Mouse (Mus musculus): ENCODE measurements around the gene Pced1a.

Gene Pced1a

DNA sequence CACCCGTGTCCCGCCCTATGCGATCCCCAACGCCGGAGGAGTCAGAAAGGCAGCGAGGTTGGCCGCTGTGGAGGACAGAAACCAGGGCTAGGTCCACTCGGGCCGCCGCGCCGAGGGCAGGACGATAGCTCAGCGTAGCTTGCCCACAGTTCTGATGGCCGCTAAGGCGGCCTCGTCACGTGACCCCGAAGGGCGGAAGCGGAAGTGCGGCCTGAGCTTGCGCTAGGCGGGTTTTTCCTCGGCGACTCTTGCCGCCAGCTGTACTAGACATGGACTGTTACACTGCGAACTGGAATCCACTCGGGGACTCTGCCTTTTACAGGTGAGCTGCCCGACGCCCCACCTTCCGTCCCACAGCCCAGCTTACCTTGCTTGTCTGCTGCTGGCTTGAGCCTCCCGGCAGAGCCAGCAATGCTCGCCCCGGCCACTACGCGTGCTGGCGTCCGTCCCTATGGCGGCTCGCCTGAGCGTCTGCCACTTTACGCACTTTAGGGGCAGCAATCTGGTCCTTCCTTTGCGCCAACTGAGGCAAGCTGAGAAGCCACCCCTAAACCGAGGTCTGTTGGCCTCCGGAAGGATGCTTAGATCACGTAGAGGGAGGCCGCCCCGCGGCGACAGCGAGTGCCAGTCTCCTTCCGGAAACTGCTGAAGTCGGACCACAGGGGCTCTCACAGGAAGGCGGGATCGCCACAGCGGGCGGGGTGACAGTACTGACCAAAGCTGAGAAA lies at the start of gene Pced1a, which contains the start of gene Vps16:
Pced1a (minus strand) TSS at position 576 of the 728 bp plus-strand sequence.
Vps16 (plus strand) TSS at position 214 of the 728 bp plus-strand sequence.
- peak; percentile 93 for DNase-seq

DNA sequence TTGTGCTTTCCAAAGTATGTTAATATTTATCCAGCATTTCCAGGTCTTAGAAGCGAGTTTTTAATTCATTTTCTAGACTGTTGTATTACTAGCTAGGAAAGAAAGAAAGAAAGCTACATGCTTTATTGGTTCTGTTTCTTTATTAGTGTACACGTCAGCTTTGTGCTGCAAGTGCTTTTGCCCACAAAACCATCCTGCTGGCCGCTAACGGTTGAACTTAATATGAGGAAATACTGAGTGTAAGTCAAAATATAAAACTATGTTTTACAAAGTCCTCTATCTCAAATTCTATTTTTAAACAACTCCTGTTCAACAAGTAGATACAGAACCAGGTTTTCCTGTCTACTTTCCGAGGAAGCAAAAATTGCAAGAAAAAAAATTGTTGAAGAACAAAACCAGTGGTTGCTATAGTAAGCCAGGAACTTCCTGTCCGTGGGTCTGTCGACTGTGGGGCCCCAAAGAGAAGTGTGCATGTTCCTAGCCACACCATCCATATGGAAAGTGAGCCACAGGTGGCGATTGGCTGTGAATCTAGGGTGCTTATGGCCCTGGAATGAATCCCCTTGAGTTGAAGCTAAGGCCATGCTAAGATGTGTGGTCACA lies 48.5 kb upstream of the Pced1a start:
- DNase-seq, result no peak

DNA sequence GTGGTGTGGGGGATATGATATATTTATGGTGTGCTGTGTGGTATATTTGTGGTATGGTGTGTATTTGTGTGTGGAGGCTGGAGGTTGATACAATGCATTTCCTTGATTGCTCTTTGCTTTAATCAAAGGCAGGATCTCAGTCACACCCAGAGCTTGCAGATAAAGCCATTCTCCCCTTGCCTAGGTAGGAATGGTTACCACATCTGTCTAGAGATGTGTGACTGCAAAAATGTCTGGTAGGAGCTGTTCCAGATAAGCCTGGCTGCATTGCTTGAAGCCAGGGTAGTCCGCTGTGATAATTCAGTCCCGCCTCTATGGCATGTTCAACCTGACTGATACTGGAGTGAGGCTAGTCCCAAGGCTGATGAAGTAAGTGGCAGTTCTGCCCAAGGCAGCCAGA lies 45.4 kb upstream of the Pced1a start:
- no peak for DNase-seq

DNA sequence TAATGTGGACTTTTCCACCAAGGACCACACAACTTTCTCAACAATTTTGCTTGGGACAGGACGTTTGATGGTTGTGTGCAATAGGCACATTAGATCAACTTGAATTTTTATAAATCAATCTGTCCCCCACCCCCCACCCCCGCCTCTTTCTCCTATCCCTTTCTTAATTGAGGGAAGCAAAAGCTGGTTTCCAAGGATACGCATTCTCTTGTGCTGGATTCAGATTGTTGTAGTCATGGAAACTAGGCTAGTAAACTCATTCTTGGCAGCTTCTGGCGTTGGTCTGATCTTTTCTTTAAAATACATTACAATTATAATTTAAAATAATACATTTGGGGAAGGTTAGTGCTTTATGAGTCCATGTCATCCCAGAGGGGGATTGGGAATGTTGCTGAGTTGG lies 44.9 kb upstream of the Pced1a start:
- peak; percentile 67 for DNase-seq

DNA sequence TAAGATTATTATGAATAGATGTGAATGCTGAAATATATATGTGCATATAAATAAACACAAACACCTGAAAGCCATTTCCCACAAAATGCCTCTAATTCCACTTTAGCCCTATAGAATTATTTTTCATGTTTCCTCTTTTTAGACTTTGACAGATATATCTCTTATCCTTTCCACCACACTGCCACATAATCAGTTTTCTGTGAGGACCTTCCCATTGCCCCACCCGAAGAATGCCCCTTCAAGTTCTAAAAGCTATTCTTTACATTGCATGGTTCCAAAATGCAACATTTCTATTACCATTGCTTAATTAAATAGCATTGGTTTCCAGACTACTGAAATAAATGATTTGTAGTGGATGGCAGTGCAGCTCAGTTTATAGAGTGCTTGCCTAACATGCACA lies 41.9 kb upstream of the Pced1a start:
- DNase-seq, result no peak

DNA sequence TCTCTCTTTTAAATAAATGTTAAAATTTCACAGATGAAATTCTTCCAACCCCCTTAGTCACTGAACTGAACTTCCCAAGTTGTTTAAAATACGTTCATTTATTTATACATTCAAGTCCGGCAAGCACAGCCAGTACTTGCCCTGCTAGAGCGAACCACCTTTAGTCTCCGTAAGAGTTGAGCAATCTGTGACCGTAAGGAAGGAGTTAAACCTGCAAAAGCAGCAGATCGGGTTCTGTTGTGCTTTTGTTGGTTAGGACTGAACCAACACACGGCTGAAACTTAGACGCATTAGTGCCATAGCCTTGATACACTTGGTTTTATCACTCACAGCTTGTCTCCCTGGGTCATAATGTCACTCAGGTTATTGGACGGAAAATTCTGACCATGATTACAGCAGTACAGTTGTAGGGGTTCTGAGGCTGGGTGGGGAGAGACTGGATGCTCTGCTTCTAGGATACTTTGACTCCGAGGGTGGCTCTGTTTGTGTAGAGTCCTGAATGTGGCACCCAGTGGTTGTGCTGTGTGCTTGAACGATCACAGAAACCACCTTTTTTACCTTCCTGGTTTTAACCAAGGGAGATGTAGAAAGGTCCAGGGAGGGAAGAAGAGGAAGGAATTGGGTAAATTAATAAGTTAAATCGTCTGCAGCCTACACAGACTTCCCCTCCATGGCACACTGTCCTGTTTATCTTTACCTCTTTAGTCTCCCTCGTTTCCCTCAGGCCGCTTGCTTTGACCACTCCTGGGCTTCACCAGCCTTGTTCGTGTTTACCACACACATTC lies 37.0 kb upstream of the Pced1a start:
- DNase-seq, result no peak

DNA sequence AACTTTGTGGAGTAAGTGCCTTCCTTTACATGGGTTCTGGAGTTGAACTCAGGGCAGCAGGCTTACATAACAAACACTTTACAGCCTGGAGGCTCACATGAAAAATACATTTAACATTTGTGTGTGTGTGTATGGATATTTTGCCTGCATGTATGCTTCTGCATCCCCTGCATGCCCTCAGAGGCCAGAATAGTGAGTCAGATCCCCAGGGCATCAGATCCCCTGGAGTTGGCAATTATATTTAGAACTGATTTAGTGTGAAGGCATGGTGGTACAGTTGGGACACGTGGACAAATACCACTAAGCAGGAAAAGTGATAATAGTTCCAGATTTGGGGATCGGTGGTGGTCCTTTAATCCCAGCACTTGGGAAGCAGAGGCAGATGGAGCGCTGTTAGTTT lies 35.1 kb upstream of the Pced1a start:
- DNase-seq, result no peak

DNA sequence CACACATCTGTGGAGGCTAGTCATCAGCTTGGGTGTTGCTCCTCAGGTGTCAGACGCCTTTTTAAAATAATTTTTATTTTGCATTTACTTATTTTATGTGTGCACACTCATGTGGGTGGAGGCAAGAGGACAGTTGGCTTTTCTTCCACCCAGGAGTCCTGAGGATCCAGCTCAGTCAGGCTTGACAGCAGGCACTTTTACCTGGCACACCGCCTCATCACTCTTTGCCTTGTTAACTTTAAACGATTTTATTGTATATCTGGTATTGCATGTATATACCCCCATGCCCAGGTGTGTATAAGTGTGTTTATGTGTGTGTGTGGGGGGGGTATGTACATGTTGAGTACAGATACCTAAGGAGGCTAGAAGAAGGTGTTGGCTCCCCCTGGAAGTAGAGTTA lies 33.4 kb upstream of the Pced1a start:
- no peak for DNase-seq

DNA sequence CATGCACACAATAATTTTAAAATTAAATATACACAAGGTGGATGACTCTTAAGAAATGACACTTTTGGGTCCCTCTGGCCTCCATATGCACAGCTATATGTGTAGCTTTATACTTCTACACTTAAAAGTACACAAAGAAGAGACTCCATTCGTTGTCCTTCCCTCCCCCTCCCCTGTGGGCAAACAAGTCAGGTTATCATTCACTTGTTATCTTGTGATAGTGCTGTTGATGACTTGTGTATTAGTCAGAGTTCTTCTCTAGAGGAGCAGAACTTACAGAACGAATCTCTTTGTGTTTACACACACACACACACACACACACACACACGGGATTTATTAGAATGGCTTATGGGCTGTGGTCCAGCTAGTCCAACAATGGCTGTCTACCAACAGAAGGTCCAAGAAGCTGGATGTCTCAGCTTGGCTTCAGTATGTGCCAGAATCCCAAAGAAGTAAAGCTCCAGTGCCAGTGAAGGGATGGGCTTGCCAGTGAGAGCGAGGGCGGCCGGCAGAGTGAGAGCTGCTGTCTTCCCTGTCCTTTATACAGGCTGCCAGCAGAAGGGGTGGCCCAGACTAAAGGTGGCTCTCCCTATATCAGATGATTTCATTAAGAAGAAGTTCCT lies 30.4 kb upstream of the Pced1a start:
- peak; percentile 52 for DNase-seq

DNA sequence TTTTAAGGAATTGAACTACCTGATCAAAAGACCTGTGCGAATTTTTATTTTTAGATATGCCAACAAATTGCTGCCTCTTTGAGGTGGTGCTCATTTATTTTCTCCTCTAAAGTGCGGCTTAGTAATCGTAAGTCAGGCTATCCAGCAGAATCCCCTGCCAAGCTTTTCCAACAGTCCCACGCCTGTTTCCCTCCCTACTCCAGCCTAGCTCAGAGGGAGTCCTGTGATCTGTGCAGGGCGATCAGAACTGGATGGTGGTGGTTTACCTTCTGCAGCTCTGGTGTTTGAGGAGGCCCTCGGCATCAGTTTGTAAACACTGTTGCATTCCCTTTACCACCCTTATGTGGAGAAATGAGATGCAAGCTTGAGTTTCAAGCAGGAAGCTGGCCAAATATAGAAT lies 28.9 kb upstream of the Pced1a start:
- no peak for DNase-seq

DNA sequence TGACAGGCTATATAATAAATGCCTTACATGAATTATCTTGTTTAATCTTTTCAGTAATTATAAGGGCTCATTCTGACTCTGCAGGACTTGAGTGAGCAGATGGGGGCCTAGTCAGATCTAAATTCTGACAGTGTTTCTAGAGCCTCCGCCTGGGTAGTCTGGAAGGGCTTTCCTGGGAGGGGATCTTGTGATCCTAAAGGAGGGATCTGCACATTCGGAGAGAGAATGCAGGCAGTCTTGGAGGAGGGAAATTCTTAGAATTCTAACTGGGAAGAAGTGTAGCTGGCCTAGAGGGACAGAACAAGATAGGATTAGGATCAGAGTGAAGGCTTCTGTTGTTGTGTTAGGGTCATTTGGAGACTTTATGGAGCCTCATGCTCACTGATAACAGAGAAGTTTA lies 27.8 kb upstream of the Pced1a start:
- no peak for DNase-seq

DNA sequence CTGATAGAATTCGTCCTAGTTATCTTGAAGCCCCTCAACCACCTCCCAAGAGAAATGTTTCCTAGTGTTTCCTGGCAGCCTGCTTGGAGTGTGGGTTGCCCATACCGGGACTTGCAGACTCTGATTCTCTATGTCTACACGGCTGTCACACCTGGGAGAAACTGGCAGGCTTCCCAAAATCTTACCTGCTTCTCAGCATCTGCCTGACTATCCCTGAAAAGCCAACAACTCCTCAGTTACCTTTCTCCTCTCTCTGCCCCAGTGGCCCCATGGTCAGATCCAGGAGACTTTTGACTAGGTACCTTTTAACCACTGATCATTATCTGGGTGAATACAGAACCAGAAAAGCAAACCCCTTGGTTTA lies 27.2 kb upstream of the Pced1a start:
- no peak for DNase-seq

DNA sequence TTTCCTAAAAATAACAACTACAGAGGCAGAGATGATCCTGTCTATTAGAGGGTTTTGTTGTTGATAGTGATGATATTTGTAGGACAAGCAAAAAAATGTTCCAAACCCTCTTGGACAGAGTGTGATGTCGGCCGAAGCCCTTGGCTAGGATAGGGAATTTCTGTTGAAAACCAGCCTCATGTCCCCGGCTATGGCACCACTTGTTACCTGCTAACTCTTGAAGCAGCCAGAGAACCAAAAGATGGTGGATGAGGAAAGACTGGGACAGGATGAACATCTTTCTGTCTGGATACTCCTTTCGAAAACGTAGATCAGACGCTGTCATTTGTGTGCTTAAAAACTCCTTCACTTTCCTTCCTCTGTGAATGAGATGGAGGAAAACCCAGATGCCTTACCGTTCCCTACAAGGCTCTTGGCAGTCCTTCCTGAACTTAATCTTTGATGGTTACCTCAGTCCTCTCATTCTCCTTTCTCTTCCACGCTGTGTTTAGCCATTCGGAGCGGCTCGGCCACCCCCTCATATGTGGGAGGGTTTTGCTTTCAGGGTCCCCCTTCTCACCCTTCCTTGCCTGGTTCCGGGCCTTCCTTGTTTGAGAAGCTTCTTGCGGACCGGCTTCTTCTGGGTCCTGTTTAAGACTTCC lies 26.7 kb upstream of the Pced1a start:
- no peak for DNase-seq

DNA sequence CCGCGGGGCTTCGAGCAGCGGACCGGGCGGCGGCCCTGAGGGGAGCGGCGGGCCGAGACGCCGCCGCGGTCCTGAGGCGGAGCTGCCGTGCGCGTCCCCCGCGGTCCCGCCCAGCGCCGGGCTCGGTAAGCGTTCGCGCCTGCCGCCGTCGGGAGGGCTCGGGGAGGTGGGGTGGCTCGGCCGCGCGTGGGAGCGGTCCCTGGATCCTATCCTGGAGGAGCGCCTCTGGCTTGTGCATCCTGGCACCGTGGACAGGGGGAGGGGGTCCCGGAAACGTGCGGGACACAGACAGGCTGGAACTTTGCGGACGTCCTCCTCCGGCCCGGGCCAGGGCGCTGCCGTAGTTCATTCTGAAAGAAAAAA lies 25.9 kb upstream of the Pced1a start:
- DNase-seq, result peak; percentile 72

DNA sequence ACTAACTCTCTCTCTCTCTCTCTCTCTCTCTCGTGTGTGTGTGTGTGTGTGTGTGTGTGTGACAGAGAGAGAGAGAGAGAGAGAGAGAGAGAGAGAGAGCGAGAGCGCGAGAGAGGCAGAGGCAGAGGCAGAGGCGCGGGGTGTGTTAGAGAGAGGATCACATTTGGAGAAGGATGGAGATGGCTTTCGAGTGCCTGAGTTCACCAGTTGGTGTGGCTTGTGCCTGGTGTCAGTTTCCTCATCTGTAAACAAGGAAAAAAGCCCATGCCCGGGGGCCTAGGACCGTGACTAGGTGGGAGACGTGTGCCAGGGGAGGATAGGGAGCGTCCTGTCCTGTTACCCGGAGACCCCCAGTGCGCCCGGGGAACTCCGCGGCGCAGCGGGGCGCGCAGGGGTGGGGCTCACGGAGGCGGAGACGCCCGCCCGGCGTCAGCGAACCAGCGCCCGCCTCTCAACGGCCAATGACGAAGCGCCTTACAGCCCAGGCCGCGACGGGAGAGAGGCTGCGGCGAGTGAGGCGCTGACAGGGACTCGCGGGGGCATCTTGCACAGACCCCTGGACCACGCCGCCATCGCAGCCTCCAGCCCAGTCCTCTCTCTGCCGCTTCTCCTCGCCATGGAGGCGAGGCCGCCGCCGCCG lies 25.4 kb upstream of the Pced1a start, which contains the start of gene Ptpra:
Ptpra (plus strand) TSS at position 485 of the 640 bp plus-strand sequence.
- peak; percentile 89 for DNase-seq

DNA sequence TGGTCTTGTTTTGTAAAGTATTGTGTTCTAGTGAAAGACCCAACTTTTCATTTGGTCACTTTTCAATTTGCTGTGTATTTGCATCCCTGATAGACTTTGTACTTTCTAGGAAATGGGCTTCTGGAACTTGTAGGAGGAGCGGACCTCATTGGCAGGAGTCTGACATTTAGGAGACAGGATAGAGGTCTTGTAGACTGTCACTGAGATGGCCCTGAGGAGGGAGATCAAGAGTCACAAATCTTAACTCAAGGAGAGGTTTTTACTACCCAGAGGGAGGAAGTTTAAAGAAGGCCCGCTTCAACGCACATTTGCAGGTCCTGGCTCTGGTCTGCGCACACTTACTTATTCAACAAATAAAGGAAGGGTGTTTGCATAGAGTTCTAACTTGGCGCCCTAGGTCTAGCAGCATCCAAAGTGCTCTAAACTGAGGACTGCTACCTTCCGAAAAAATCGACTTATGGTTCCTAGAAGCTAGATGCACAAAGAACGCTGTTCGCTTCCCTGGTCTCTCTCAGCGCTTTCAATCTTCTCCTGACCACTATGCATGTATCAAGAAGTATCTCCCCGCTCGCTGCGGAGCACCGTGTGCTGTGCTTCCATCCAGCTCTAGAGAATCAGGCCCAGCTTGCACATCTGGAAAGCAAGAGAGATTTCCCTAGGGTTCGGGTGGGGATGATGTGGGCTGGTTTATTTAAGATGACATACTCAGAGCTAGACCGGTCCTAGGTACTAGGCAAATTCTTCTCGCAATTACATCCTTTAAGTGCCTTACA lies 24.7 kb upstream of the Pced1a start:
- DNase-seq, result no peak

DNA sequence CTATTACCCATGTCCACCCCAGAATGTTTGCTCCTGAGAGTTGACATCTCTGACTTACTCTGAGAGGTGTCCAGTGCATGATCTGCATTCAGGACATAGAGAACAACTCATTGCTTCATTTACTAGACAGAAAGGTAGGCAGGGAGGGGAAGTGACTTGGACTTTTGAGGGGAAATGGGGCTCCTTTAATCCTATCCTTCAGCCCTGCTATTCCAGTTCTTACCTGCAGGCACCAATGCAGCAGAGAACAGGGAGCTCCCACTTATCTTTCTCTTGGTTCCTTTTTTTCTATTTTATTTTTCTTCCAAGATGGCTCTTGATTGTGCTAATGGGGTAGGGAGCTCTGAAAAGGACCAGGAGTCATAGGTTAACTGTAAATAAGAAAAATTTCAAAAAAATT lies 23.9 kb upstream of the Pced1a start:
- DNase-seq, result no peak

DNA sequence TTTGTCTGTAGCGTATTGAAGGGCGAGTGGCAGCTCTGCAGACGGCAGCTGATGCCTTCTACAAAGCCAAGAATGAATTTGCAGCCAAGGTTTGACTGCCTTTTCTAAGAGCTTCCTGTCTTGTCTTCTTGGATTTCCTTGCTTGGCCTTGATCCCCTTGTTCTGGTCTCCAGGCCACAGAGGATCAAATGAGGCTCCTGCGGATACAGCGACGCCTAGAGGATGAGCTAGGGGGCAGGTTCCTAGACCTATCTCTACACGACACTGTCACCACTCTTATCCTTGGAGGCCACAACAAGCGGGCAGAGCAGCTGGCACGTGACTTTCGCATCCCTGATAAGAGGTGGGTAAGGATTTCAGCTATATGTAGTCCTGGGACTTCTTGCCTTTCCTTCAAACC lies 17.7 kb upstream of the Pced1a start:
- DNase-seq, result no peak

DNA sequence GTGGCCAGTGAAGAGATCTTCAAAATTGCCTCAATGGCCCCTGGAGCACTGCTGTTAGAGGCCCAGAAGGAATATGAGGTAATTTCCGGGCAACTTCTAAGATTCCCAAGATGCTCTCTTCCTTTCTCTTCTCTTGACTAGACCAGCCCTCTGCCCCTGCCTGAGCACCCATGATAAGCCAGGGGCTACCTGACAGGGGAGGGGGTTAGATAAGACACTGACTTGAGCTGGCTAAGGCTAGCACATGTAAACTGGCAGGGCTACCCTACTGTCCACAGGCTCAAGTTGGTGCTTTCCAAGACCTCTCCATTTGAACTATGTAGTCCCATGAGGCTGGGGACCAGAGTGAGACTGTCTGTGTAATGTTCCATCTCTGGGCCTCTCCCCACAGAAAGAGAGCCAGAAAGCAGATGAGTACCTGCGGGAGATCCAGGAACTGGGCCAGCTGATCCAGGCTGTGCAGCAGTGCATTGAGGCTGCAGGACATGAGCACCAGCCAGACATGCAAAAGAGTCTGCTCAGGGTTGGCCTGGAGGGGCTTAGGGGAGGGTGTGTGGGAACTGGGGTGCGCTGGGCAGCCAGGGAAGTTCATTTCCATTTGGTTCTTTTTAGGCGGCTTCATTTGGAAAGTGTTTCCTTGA lies 15.5 kb upstream of the Pced1a start:
- no peak for DNase-seq

DNA sequence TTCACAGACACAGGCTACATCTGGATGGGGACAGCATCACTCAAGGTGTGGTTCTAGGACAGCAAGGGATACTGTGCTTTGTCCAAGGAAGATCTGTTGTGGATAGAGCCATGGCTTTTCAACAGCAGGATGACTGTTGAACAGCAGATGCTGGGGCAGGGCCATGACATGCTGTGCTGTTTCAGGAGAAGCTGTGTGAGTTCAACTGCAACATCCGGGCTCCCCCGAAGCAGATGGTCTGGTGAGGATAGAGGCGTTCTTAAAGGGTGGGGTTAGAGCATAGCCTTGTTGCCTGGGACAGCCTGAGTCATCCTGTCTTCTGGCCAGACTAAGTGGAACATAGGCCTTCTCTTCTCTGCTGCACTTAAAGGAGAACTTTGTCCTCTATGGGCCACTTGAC lies 14.4 kb upstream of the Pced1a start:
- peak; percentile 42 for DNase-seq

DNA sequence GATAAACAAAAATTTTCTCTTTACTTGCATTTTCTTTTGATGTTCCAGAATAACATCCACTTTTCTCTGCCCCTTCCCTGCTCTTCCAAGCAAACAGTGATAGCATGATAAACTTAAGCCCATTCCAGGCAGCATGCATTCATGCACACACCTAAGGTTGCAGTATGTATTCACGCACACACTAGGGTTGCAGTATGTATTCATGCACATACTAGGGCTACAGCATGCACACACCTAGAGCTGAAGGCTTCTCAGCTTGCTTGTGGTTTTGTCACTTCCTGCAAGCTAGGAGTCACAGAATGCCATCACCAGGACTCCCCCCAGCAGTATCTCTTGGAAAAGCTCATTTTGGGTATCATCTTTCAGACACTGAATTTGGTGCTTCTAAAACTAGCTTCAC lies 12.3 kb upstream of the Pced1a start:
- no peak for DNase-seq

Data from layer of hippocampus, adult 9-11 months (tissue).